Mouse (Mus musculus) megakaryocyte, embryonic 14.5 days (primary cell): Measurements from ENCODE around the gene Rnf26. TPM values are rescaled to one million over a fixed set of nuclear protein-coding genes. Genes with fewer than 3 reads are reported as not detected.
A peak's percentile ranks its signal among the peaks of the same experiment; 100 is the strongest.

Experiments
- H3K27me3 ChIP-seq: replicated peaks from 2 replicates; pipeline ENCODE3; 2012; ENCODE audit warnings: inconsistent platforms
- H3K36me3 ChIP-seq: replicated peaks from 2 replicates; pipeline ENCODE3; 2012; ENCODE audit warnings: low read length, inconsistent platforms, mixed read lengths
- H3K4me1 ChIP-seq: 2 replicates; pipeline ENCODE4 v1.6.1; 2012; ENCODE audit warnings: inconsistent platforms
- H3K4me3 ChIP-seq: replicated peaks from 2 replicates; pipeline ENCODE3; 2012; ENCODE audit warnings: moderate library complexity, mild to moderate bottlenecking, inconsistent platforms
- H3K9me3 ChIP-seq: 2 replicates; pipeline ENCODE4 v1.6.1; 2012; ENCODE audit warnings: inconsistent platforms
- FLI1 ChIP-seq: IDR thresholded peaks from 2 replicates; pipeline ENCODE4 v1.6.1; 2012; ENCODE audit warnings: low read length, inconsistent platforms, mixed read lengths
- GATA1 ChIP-seq: IDR thresholded peaks from 3 replicates; pipeline ENCODE4 v1.6.1; 2012; ENCODE audit warnings: mixed read lengths, low read length, inconsistent platforms, borderline replicate concordance
- polyA plus RNA-seq: library from polyadenylated mRNA; stranded (reverse); fragments of >175 nt; gene quantifications from 2 replicates; pipeline ENCODE4 v1.2.3, GENCODE M21; 2012; ENCODE audit warnings: low replicate concordance; ENCODE audit not compliant: insufficient read depth

Gene Rnf26
- 4.3 and 22.2 TPM in 2 replicates for polyA plus RNA-seq

GRCm38 (mm10) chr9:44113105-44113789 lies at the start of gene Rnf26, which contains the start of gene Gm49380:
Gene Rnf26 (minus strand): TSS chr9:44113517.
Gene Gm49380 (minus strand): TSS chr9:44113500.
- Histone ChIP-seq H3K27me3 (peaks cover 6% of the 10 kb centered on the region), H3K4me3 (peak within 1 kb of the TSS; percentile 93), H3K9me3 (no peaks in the 10 kb centered on the region), H3K4me1 (peaks cover 56% of the 10 kb centered on the region), H3K36me3 (peaks cover 20% of the 10 kb centered on the region)
- no peak for TF ChIP-seq GATA1
- TF ChIP-seq FLI1: peak; percentile 18; the same call in 1 of the 2 replicates

GRCm38 (mm10) chr9:44159886-44160285 lies 46.6 kb upstream of the Rnf26 start:
- Histone ChIP-seq H3K4me1 (peaks cover 18% of the 10 kb centered on the region), H3K27me3 (no peaks in the 10 kb centered on the region), H3K36me3 (peaks cover 98% of the 10 kb centered on the region), H3K4me3 (no peak overlapping the region), H3K9me3 (no peaks in the 10 kb centered on the region)
- TF ChIP-seq FLI1 (no peak), GATA1 (no peak)

GRCm38 (mm10) chr9:44147290-44147689 lies 34.0 kb upstream of the Rnf26 start:
- H3K36me3 ChIP-seq: peaks cover 90% of the 10 kb centered on the region
- H3K9me3 ChIP-seq: no peaks in the 10 kb centered on the region
- H3K4me3 ChIP-seq: no peak overlapping the region
- no peak for TF ChIP-seq GATA1
- no peak for TF ChIP-seq FLI1
- peaks cover 13% of the 10 kb centered on the region for H3K4me1 ChIP-seq
- no peaks in the 10 kb centered on the region for H3K27me3 ChIP-seq

GRCm38 (mm10) chr9:44144718-44145060 lies 31.4 kb upstream of the Rnf26 start:
- H3K4me1 ChIP-seq: peaks cover 26% of the 10 kb centered on the region
- no peak overlapping the region for H3K4me3 ChIP-seq
- H3K36me3 ChIP-seq: peaks cover 90% of the 10 kb centered on the region
- H3K9me3 ChIP-seq: no peaks in the 10 kb centered on the region
- peaks cover under 1% of the 10 kb centered on the region for H3K27me3 ChIP-seq
- TF ChIP-seq FLI1: no peak
- TF ChIP-seq GATA1: no peak

GRCm38 (mm10) chr9:44144023-44144717 lies 30.9 kb upstream of the Rnf26 start:
- Histone ChIP-seq H3K4me1 (peaks cover 30% of the 10 kb centered on the region), H3K4me3 (no peak overlapping the region), H3K9me3 (no peaks in the 10 kb centered on the region), H3K36me3 (peaks cover 90% of the 10 kb centered on the region), H3K27me3 (peaks cover 4% of the 10 kb centered on the region)
- TF ChIP-seq GATA1 (no peak), FLI1 (no peak)

GRCm38 (mm10) chr9:44143421-44143820 lies 30.1 kb upstream of the Rnf26 start:
- Histone ChIP-seq H3K4me1 (peaks cover 36% of the 10 kb centered on the region), H3K9me3 (no peaks in the 10 kb centered on the region), H3K4me3 (no peak overlapping the region), H3K36me3 (peaks cover 83% of the 10 kb centered on the region), H3K27me3 (peaks cover 6% of the 10 kb centered on the region)
- no peak for TF ChIP-seq GATA1
- no peak for TF ChIP-seq FLI1

- TF ChIP-seq FLI1 (no peak), GATA1 (no peak)
- H3K36me3 ChIP-seq: peaks cover 69% of the 10 kb centered on the region
These were observed 28.6 kb upstream of the Rnf26 start for GRCm38 (mm10) chr9:44141951-44142350.

GRCm38 (mm10) chr9:44137846-44138245 lies 24.5 kb upstream of the Rnf26 start:
- TF ChIP-seq FLI1: no peak
- no peak for TF ChIP-seq GATA1
- H3K4me1 ChIP-seq: peaks cover 69% of the 10 kb centered on the region
- H3K9me3 ChIP-seq: no peaks in the 10 kb centered on the region
- H3K4me3 ChIP-seq: peak overlapping the region; percentile 42
- H3K27me3 ChIP-seq: peaks cover 58% of the 10 kb centered on the region
- H3K36me3 ChIP-seq: peaks cover 33% of the 10 kb centered on the region

More at GRCm38 (mm10) chr9:44141951-44142350, 28.6 kb upstream of the Rnf26 start:
- no peaks in the 10 kb centered on the region for H3K9me3 ChIP-seq
- H3K27me3 ChIP-seq: peaks cover 16% of the 10 kb centered on the region
- no peak overlapping the region for H3K4me3 ChIP-seq
- H3K4me1 ChIP-seq: peaks cover 43% of the 10 kb centered on the region

- no peaks in the 10 kb centered on the region for H3K9me3 ChIP-seq
- peaks cover 74% of the 10 kb centered on the region for H3K27me3 ChIP-seq
- H3K36me3 ChIP-seq: peaks cover 16% of the 10 kb centered on the region
- TF ChIP-seq FLI1 (no peak), GATA1 (no peak)
- peaks cover 75% of the 10 kb centered on the region for H3K4me1 ChIP-seq
- H3K4me3 ChIP-seq: peak overlapping the region; percentile 88
These were observed 22.6 kb upstream of the Rnf26 start for GRCm38 (mm10) chr9:44135731-44136411.
